ENCODE assay signal across 16 mouse cellular contexts in the genomic region with DNA sequence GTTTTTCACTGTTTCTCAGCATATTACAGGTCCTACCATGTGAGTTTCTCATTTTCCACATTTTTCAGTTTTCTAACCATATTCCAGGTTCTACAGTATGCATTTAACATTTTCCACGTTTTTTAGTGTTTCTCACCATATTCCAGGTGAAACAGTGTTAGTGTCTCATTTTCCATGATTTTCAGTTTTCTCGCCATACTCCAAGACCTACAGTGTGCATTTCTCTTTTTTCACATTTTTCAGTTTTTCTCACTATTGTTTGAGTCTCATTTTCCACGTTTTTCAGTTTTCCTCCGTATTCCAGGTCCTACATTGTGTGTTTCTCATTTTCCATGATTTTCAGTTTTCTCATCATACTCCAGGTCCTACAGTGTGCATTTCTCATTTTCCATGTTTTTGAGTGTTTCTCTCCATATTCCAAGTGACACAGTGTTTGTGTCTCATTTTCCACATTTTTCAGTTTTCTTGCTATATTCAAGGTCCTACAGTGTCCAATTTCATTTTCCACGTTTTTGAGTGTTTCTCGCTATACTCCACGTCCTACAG.
A peak's percentile ranks its signal among the peaks of the same experiment; 100 is the strongest.
DNase-seq lines count a peak whose midpoint lies in the region; ATAC-seq and TF ChIP-seq lines count a peak whose summit lies in the region.
"Had no signal": no experiment of that assay in that cellular context is flagged by ENCODE, and none has a peak within 500 bp of the region (broad histone marks: within the 10 kb centered on the region; RNA-seq: fewer than 3 reads in every experiment).

No protein-coding gene starts in this region.

- no peak overlapping the region for H3K4me2 ChIP-seq in forebrain, embryonic 11.5 days (ENCODE audit: low read depth, low read length, severe bottlenecking)
- no peak overlapping the region for H3K4me2 ChIP-seq in kidney, postnatal 0 days (ENCODE audit: low read length)
- no peak overlapping the region for H3K4me2 ChIP-seq in intestine, embryonic 15.5 days (replicated peaks)
- H3K4me2 ChIP-seq: forebrain, embryonic 15.5 days; limb, embryonic 12.5 days had no signal

- DNase-seq in forebrain, embryonic 11.5 days (ENCODE audit: low spot score), result no peak
- no peak for DNase-seq in forebrain, embryonic 10.5 days (ENCODE audit: extremely low spot score, low spot score)
- no peak for DNase-seq in kidney, postnatal 0 days (ENCODE audit: low spot score)
- no peak for DNase-seq in kidney, adult 8-10 months
- peak; percentile 32 for DNase-seq in 416B (ENCODE audit: low read depth)
- no peak for DNase-seq in right cerebral cortex, postnatal 36 days (ENCODE audit: low spot score in 2 of 2)
- DNase-seq in left cerebral cortex, adult 8-10 months (ENCODE audit: low spot score in 2 of 2), result no peak
- DNase-seq: B cell, adult 2 months; cerebellum, postnatal 36 days; gastrocnemius, postnatal 25 days; kidney, postnatal 10 days had no signal

- no peak overlapping the region for H3K9ac ChIP-seq in forebrain, embryonic 11.5 days (ENCODE audit: low read length)
- H3K9ac ChIP-seq in kidney, postnatal 0 days (ENCODE audit: low read depth, low read length), result no peak overlapping the region
- no peak overlapping the region for H3K9ac ChIP-seq in intestine, embryonic 15.5 days
- H3K9ac ChIP-seq: forebrain, embryonic 15.5 days; limb, embryonic 12.5 days had no signal

- no peaks in the 10 kb centered on the region for H3K27me3 ChIP-seq in forebrain, embryonic 11.5 days (ENCODE audit: control insufficient read depth, insufficient read depth, low read length)
- no peaks in the 10 kb centered on the region for H3K27me3 ChIP-seq in forebrain, embryonic 10.5 days (ENCODE audit: poor library complexity, severe bottlenecking)
- H3K27me3 ChIP-seq in kidney, postnatal 0 days (ENCODE audit: insufficient read depth, low read length), result no peaks in the 10 kb centered on the region
- no peaks in the 10 kb centered on the region for H3K27me3 ChIP-seq in intestine, embryonic 15.5 days (replicated peaks)
- H3K27me3 ChIP-seq: forebrain, embryonic 15.5 days; limb, embryonic 12.5 days had no signal

- no peaks in the 10 kb centered on the region for H3K4me1 ChIP-seq in forebrain, embryonic 11.5 days (replicated peaks; ENCODE audit: control insufficient read depth, insufficient read depth, low read length)
- H3K4me1 ChIP-seq in forebrain, embryonic 10.5 days, result no peaks in the 10 kb centered on the region
- no peaks in the 10 kb centered on the region for H3K4me1 ChIP-seq in kidney, postnatal 0 days (replicated peaks; ENCODE audit: insufficient read depth, low read length)
- no peaks in the 10 kb centered on the region for H3K4me1 ChIP-seq in intestine, embryonic 15.5 days (replicated peaks)
- H3K4me1 ChIP-seq: forebrain, embryonic 15.5 days; hindbrain, embryonic 10.5 days; limb, embryonic 12.5 days had no signal

- TF ChIP-seq CTCF in kidney, postnatal 0 days (IDR thresholded peaks at IDR 0.05; ENCODE audit: low read depth), result no peak

- 77% methylated on average over 7 of the region's 7 CpGs for WGBS in forebrain, embryonic 11.5 days
- 65% methylated on average over 7 of the region's 7 CpGs for WGBS in forebrain, embryonic 10.5 days
- 78% methylated on average over 7 of the region's 7 CpGs for WGBS in kidney, postnatal 0 days
- WGBS in intestine, embryonic 15.5 days, result 63% methylated on average over 7 of the region's 7 CpGs

- H3K9me3 ChIP-seq in forebrain, embryonic 11.5 days (ENCODE audit: control insufficient read depth, low read length), result peaks cover 43% of the 10 kb centered on the region
- peaks cover 86% of the 10 kb centered on the region for H3K9me3 ChIP-seq in forebrain, embryonic 10.5 days
- H3K9me3 ChIP-seq in kidney, postnatal 0 days (replicated peaks; ENCODE audit: low read length), result peaks cover 30% of the 10 kb centered on the region
- peaks cover 17% of the 10 kb centered on the region for H3K9me3 ChIP-seq in intestine, embryonic 15.5 days

- H3K4me3 ChIP-seq in forebrain, embryonic 11.5 days (ENCODE audit: low read depth, low read length), result no peak overlapping the region
- no peak overlapping the region for H3K4me3 ChIP-seq in forebrain, embryonic 10.5 days
- no peak overlapping the region for H3K4me3 ChIP-seq in kidney, postnatal 0 days (replicated peaks; ENCODE audit: low read depth, low read length)
- H3K4me3 ChIP-seq in intestine, embryonic 15.5 days (replicated peaks), result no peak overlapping the region
- H3K4me3 ChIP-seq: forebrain, embryonic 15.5 days; hindbrain, embryonic 10.5 days; limb, embryonic 12.5 days; myocyte had no signal

- peaks cover 3% of the 10 kb centered on the region; the same call in 1 of the 2 replicates for H3K36me3 ChIP-seq in forebrain, embryonic 11.5 days (ENCODE audit: control insufficient read depth, insufficient read depth, low read length)
- H3K36me3 ChIP-seq in forebrain, embryonic 10.5 days (replicated peaks), result no peaks in the 10 kb centered on the region
- no peaks in the 10 kb centered on the region for H3K36me3 ChIP-seq in kidney, postnatal 0 days (ENCODE audit: insufficient read depth, low read length)
- H3K36me3 ChIP-seq in intestine, embryonic 15.5 days, result no peaks in the 10 kb centered on the region
- H3K36me3 ChIP-seq: forebrain, embryonic 15.5 days; hindbrain, embryonic 10.5 days; limb, embryonic 12.5 days had no signal

- peak; percentile 74; the same call in 1 of the 2 replicates for ATAC-seq in forebrain, embryonic 11.5 days (replicated peaks; ENCODE audit: low FRiP score)
- peak; percentile 69; the same call in 1 of the 2 replicates for ATAC-seq in kidney, postnatal 0 days (replicated peaks; ENCODE audit: low FRiP score, low read depth)
- ATAC-seq in intestine, embryonic 15.5 days, result 0 out of 2 replicates have a peak, but pooled peaks have one; percentile 58
- ATAC-seq: forebrain, embryonic 15.5 days had no signal

- H3K27ac ChIP-seq in forebrain, embryonic 11.5 days (ENCODE audit: low read depth, low read length), result no peak overlapping the region
- no peak overlapping the region for H3K27ac ChIP-seq in forebrain, embryonic 10.5 days
- H3K27ac ChIP-seq in kidney, postnatal 0 days, result no peak overlapping the region
- H3K27ac ChIP-seq in intestine, embryonic 15.5 days, result no peak overlapping the region
- H3K27ac ChIP-seq: forebrain, embryonic 15.5 days; hindbrain, embryonic 10.5 days; limb, embryonic 12.5 days had no signal
